31 mouse cellular contexts compared by ENCODE assay signal in the genomic region with DNA sequence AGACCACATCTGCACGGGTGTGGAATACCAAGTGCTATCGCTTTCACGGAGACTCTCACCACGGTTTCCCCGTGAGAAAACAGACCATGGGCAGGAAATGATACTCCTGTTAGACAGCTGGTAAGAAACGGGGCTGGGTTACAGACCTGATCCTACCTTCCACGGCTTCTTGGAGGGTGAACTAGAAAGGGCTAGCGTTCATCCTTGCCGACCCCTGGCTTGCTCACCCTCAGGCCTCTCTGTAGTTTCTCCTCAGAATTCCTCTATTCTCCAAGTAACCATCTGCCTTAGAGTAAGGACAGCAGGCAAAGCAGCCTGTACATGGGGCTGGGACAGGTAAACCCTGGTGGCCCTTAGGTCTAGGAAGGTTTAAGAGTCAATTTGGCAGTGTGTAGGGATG. TPM values are rescaled to one million over a fixed set of nuclear protein-coding genes. Genes with fewer than 3 reads are reported as not detected.
DNase-seq lines count a peak whose midpoint lies in the region; ATAC-seq and TF ChIP-seq lines count a peak whose summit lies in the region.
"Had no signal": no experiment of that assay in that cellular context is flagged by ENCODE, and none has a peak within 500 bp of the region (broad histone marks: within the 10 kb centered on the region; RNA-seq: fewer than 3 reads in every experiment).

No protein-coding gene starts in this region.

- no peak for TF ChIP-seq EP300 in stomach, postnatal 0 days (optimal IDR thresholded peaks at IDR 0.05)

- no peaks in the 10 kb centered on the region for H3K9me3 ChIP-seq in liver, embryonic 12.5 days (replicated peaks)
- H3K9me3 ChIP-seq in neural tube, embryonic 11.5 days (ENCODE audit: control insufficient read depth, low read length), result no peaks in the 10 kb centered on the region
- no peaks in the 10 kb centered on the region for H3K9me3 ChIP-seq in stomach, postnatal 0 days (ENCODE audit: control insufficient read depth, low read length)
- H3K9me3 ChIP-seq: embryonic facial prominence, embryonic 12.5 days; forebrain, embryonic 10.5 days; intestine, embryonic 15.5 days; lung, embryonic 15.5 days; midbrain, embryonic 15.5 days; stomach, embryonic 15.5 days had no signal

- intact Hi-C loops in gastrocnemius, adult 2 months (cut with DNase I), result loop anchor here (10.0 kb wide), 1 partner anchor 466 kb away; no protein-coding TSS in a partner anchor
- intact Hi-C loops in gastrocnemius, postnatal 14 days (cut with DNase I; ENCODE audit: low total_unique reads), result loop anchor here (5.0 to 10.0 kb wide), 2 partner anchors 33 to 456 kb away; no protein-coding TSS in a partner anchor

- H3K36me3 ChIP-seq in liver, adult 2 months (ENCODE audit: control insufficient read depth, insufficient read depth, low read length), result peaks cover 3% of the 10 kb centered on the region; the same call in 1 of the 2 replicates
- H3K36me3 ChIP-seq in liver, embryonic 12.5 days, result peaks cover 52% of the 10 kb centered on the region
- peaks cover 20% of the 10 kb centered on the region for H3K36me3 ChIP-seq in neural tube, embryonic 11.5 days (ENCODE audit: control insufficient read depth, insufficient read depth, low read length)
- H3K36me3 ChIP-seq in stomach, postnatal 0 days (ENCODE audit: control insufficient read depth, insufficient read depth, low read length), result peaks cover 28% of the 10 kb centered on the region

- H3K4me1 ChIP-seq in liver, adult 2 months (ENCODE audit: control insufficient read depth, insufficient read depth, low read length), result peaks cover 22% of the 10 kb centered on the region
- H3K4me1 ChIP-seq in liver, embryonic 12.5 days, result peaks cover 17% of the 10 kb centered on the region
- H3K4me1 ChIP-seq in neural tube, embryonic 11.5 days (ENCODE audit: control insufficient read depth, insufficient read depth, low read length), result no peaks in the 10 kb centered on the region
- no peaks in the 10 kb centered on the region for H3K4me1 ChIP-seq in stomach, postnatal 0 days (replicated peaks; ENCODE audit: control insufficient read depth, insufficient read depth)
- H3K4me1 ChIP-seq: embryonic facial prominence, embryonic 12.5 days had no signal

- no peak for TF ChIP-seq CTCF in gastrocnemius, adult 2 months (IDR thresholded peaks at IDR 0.05)
- no peak for TF ChIP-seq CTCF in liver, adult 2 months (IDR thresholded peaks at IDR 0.05; ENCODE audit: low read depth, low read length)
- no peak for TF ChIP-seq CTCF in stomach, postnatal 0 days (IDR thresholded peaks at IDR 0.05; ENCODE audit: low read depth)

- no peak; the same call in 1 of the 2 replicates for ATAC-seq in liver, embryonic 12.5 days
- ATAC-seq in neural tube, embryonic 11.5 days (ENCODE audit: insufficient read depth, low FRiP score, low TSS enrichment), result no peak
- no peak for ATAC-seq in stomach, postnatal 0 days (ENCODE audit: low FRiP score, low TSS enrichment)
- ATAC-seq: forebrain, postnatal 0 days; hindbrain, postnatal 0 days; intestine, embryonic 15.5 days; midbrain, embryonic 15.5 days had no signal

- no peak for DNase-seq in gastrocnemius, adult 2 months
- no peak for DNase-seq in gastrocnemius, postnatal 14 days
- no peak for DNase-seq in liver, adult 2 months (ENCODE audit: extremely low read depth, low read depth, low spot score)
- no peak for DNase-seq in neural tube, embryonic 11.5 days (ENCODE audit: low spot score)
- DNase-seq in neural tube, embryonic 10.5 days (ENCODE audit: extremely low spot score, low spot score), result no peak
- DNase-seq in stomach, postnatal 0 days (ENCODE audit: low spot score), result no peak
- DNase-seq in spleen, postnatal 10 days (ENCODE audit: low spot score in 2 of 2), result no peak
- DNase-seq: cerebellum, adult 8-10 months; cerebellum, postnatal 25 days; forebrain, postnatal 0 days; kidney, adult 2 months; layer of hippocampus, postnatal 36 days; left cerebral cortex, postnatal 4 days; retina, postnatal 1 day; right cerebral cortex, postnatal 14 days; thymus, adult 18-20 months; thymus, postnatal 36 days had no signal

- WGBS in liver, adult 2 months, result 68% methylated on average over 9 of the region's 9 CpGs
- 66% methylated on average over 9 of the region's 9 CpGs for WGBS in liver, embryonic 12.5 days (ENCODE audit: insufficient replicate concordance)
- 70% methylated on average over 9 of the region's 9 CpGs for WGBS in neural tube, embryonic 11.5 days
- WGBS in stomach, postnatal 0 days, result 74% methylated on average over 9 of the region's 9 CpGs

- H3K79me2 ChIP-seq in liver, adult 2 months (ENCODE audit: control insufficient read depth, insufficient read depth, low read length), result no peaks in the 10 kb centered on the region

- H3K4me2 ChIP-seq in liver, embryonic 12.5 days, result no peak overlapping the region
- H3K4me2 ChIP-seq in neural tube, embryonic 11.5 days (ENCODE audit: low read depth), result no peak overlapping the region
- no peak overlapping the region for H3K4me2 ChIP-seq in stomach, postnatal 0 days (replicated peaks; ENCODE audit: low read depth)
- H3K4me2 ChIP-seq: embryonic facial prominence, embryonic 12.5 days; heart, embryonic 11.5 days; intestine, embryonic 15.5 days; lung, embryonic 15.5 days; midbrain, embryonic 15.5 days; stomach, embryonic 15.5 days had no signal

- H3K4me3 ChIP-seq in gastrocnemius, adult 2 months, result no peak overlapping the region
- no peak overlapping the region for H3K4me3 ChIP-seq in liver, adult 2 months (ENCODE audit: insufficient read depth, low read depth, low read length)
- no peak overlapping the region for H3K4me3 ChIP-seq in liver, embryonic 12.5 days
- no peak overlapping the region for H3K4me3 ChIP-seq in neural tube, embryonic 11.5 days (ENCODE audit: low read depth, low read length)
- no peak overlapping the region for H3K4me3 ChIP-seq in stomach, postnatal 0 days (ENCODE audit: low read depth, low read length)
- H3K4me3 ChIP-seq: embryonic facial prominence, embryonic 12.5 days; forebrain, embryonic 10.5 days; intestine, embryonic 15.5 days; lung, embryonic 15.5 days; megakaryocyte, embryonic 14.5 days; midbrain, embryonic 15.5 days; stomach, embryonic 15.5 days had no signal

- peak overlapping the region; percentile 74 for H3K27ac ChIP-seq in gastrocnemius, adult 2 months
- peak overlapping the region; percentile 35 for H3K27ac ChIP-seq in liver, adult 2 months (replicated peaks; ENCODE audit: insufficient read depth, low read depth, low read length)
- no peak overlapping the region for H3K27ac ChIP-seq in liver, embryonic 12.5 days
- 0 out of 2 replicates have a peak overlapping the region, but pooled peaks have one; percentile 44 for H3K27ac ChIP-seq in neural tube, embryonic 11.5 days (ENCODE audit: low read depth, low read length)
- peak overlapping the region; percentile 9; the same call in 1 of the 2 replicates for H3K27ac ChIP-seq in stomach, postnatal 0 days (replicated peaks)
- H3K27ac ChIP-seq: forebrain, embryonic 10.5 days; hindbrain, postnatal 0 days; intestine, embryonic 15.5 days; kidney, postnatal 0 days; lung, embryonic 15.5 days; midbrain, embryonic 15.5 days; stomach, embryonic 15.5 days had no signal

- H3K9ac ChIP-seq in liver, adult 2 months (ENCODE audit: low read depth, low read length), result no peak overlapping the region
- H3K9ac ChIP-seq in liver, embryonic 12.5 days, result no peak overlapping the region
- H3K9ac ChIP-seq in neural tube, embryonic 11.5 days (ENCODE audit: low read length), result no peak overlapping the region
- no peak overlapping the region for H3K9ac ChIP-seq in stomach, postnatal 0 days (ENCODE audit: low read length)
- H3K9ac ChIP-seq: embryonic facial prominence, embryonic 12.5 days; forebrain, postnatal 0 days; intestine, embryonic 15.5 days; lung, embryonic 15.5 days; midbrain, embryonic 15.5 days; stomach, embryonic 15.5 days had no signal

- no peaks in the 10 kb centered on the region for H3K27me3 ChIP-seq in liver, adult 2 months (ENCODE audit: control insufficient read depth, insufficient read depth, low read length)
- no peaks in the 10 kb centered on the region for H3K27me3 ChIP-seq in liver, embryonic 12.5 days (replicated peaks)
- no peaks in the 10 kb centered on the region for H3K27me3 ChIP-seq in neural tube, embryonic 11.5 days (ENCODE audit: control insufficient read depth, insufficient read depth, low read length)
- no peaks in the 10 kb centered on the region for H3K27me3 ChIP-seq in stomach, postnatal 0 days (ENCODE audit: control insufficient read depth, insufficient read depth, low read length)
- H3K27me3 ChIP-seq: embryonic facial prominence, embryonic 12.5 days; intestine, embryonic 15.5 days; lung, embryonic 15.5 days; midbrain, embryonic 15.5 days; stomach, embryonic 15.5 days had no signal

- TF ChIP-seq POLR2A in liver, adult 2 months (IDR thresholded peaks at IDR 0.05; ENCODE audit: extremely low read depth, insufficient read depth, low read length), result no peak

RNA-seq across cellular contexts. Expression of gene Cenps, which starts 11.8 kb away (rescaled TPM):
- 1 to 10 TPM; 6.5 to 7.0 TPM for total RNA-seq in gastrocnemius, adult 2 months (2021)
- total RNA-seq in gastrocnemius, postnatal 14 days (2021), result 1 to 10 TPM; 5.6 to 6.5 TPM
- total RNA-seq in liver, adult 2 months (2014; rRNA removed), result 0.40 and 0.46 TPM in 2 replicates
- polyA plus RNA-seq in liver, adult 2 months (2012; rRNA removed), result 0.19 and 0.33 TPM in 2 replicates
- 23.2 and 25.9 TPM in 2 replicates for polyA plus RNA-seq in liver, embryonic 12.5 days (2016; fragmentation: Nextera tagmentation; extraction: Ambion mirVana)
- polyA plus RNA-seq in neural tube, embryonic 11.5 days (2014; fragmentation: Nextera tagmentation; extraction: Ambion mirVana), result 36.7 and 43.0 TPM in 2 replicates
- 10.6 and 11.5 TPM in 2 replicates for polyA plus RNA-seq in stomach, postnatal 0 days (2015; fragmentation: Nextera tagmentation; extraction: Ambion mirVana)

RNA-seq across cellular contexts. Expression of gene Pgd, which starts 17.4 kb away (rescaled TPM):
- 10 to 100 TPM; 14.4 to 19.1 TPM for total RNA-seq in gastrocnemius, adult 2 months (2021)
- total RNA-seq in gastrocnemius, postnatal 14 days (2021), result 10 to 100 TPM; 20.7 to 22.4 TPM
- 13.1 and 17.6 TPM in 2 replicates for total RNA-seq in liver, adult 2 months (2014; rRNA removed)
- polyA plus RNA-seq in liver, adult 2 months (2012; rRNA removed), result 45.0 and 51.1 TPM in 2 replicates
- polyA plus RNA-seq in liver, embryonic 12.5 days (2016; fragmentation: Nextera tagmentation; extraction: Ambion mirVana), result 88.5 and 91.3 TPM in 2 replicates
- 49.5 and 57.4 TPM in 2 replicates for polyA plus RNA-seq in neural tube, embryonic 11.5 days (2014; fragmentation: Nextera tagmentation; extraction: Ambion mirVana)
- polyA plus RNA-seq in stomach, postnatal 0 days (2015; fragmentation: Nextera tagmentation; extraction: Ambion mirVana), result 266 and 290 TPM in 2 replicates

RNA-seq across cellular contexts. Expression of gene Cort, which starts 22.6 kb away (rescaled TPM):
- total RNA-seq in gastrocnemius, adult 2 months (2021), result under 1 TPM; 0.36 to 0.51 TPM
- total RNA-seq in gastrocnemius, postnatal 14 days (2021), result under 1 TPM in 1 of 2 experiments, not detected in 1; 0.33 TPM
- total RNA-seq in liver, adult 2 months (2014; rRNA removed), result not detected in 2 replicates
- polyA plus RNA-seq in liver, adult 2 months (2012; rRNA removed), result not detected in 2 replicates
- polyA plus RNA-seq in liver, embryonic 12.5 days (2016; fragmentation: Nextera tagmentation; extraction: Ambion mirVana), result 0.35 TPM in 1 of 2 replicates, not detected in the other
- 0.51 TPM in 1 of 2 replicates, not detected in the other for polyA plus RNA-seq in neural tube, embryonic 11.5 days (2014; fragmentation: Nextera tagmentation; extraction: Ambion mirVana)
- not detected in 2 replicates for polyA plus RNA-seq in stomach, postnatal 0 days (2015; fragmentation: Nextera tagmentation; extraction: Ambion mirVana)
- total RNA-seq: heart, adult 18-20 months had no signal
- polyA plus RNA-seq: embryonic facial prominence, embryonic 12.5 days; heart, embryonic 16.5 days; intestine, embryonic 15.5 days; kidney, adult 2 months; small intestine, adult 2 months had no signal

RNA-seq across cellular contexts. Expression of gene Dffa, which starts 45.2 kb away (rescaled TPM):
- total RNA-seq in gastrocnemius, adult 2 months (2021), result 10 to 100 TPM; 60.4 to 90.0 TPM
- 10 to 100 TPM; 43.4 to 47.4 TPM for total RNA-seq in gastrocnemius, postnatal 14 days (2021)
- total RNA-seq in liver, adult 2 months (2014; rRNA removed), result 11.8 and 13.2 TPM in 2 replicates
- polyA plus RNA-seq in liver, adult 2 months (2012; rRNA removed), result 14.5 and 14.8 TPM in 2 replicates
- polyA plus RNA-seq in liver, embryonic 12.5 days (2016; fragmentation: Nextera tagmentation; extraction: Ambion mirVana), result 24.4 and 25.3 TPM in 2 replicates
- polyA plus RNA-seq in neural tube, embryonic 11.5 days (2014; fragmentation: Nextera tagmentation; extraction: Ambion mirVana), result 34.1 and 34.4 TPM in 2 replicates
- polyA plus RNA-seq in stomach, postnatal 0 days (2015; fragmentation: Nextera tagmentation; extraction: Ambion mirVana), result 20.1 and 21.7 TPM in 2 replicates

RNA-seq across cellular contexts. Expression of gene Pex14, which starts 49.5 kb away (rescaled TPM):
- 10 to 100 TPM; 21.6 to 24.3 TPM for total RNA-seq in gastrocnemius, adult 2 months (2021)
- 10 to 100 TPM; 19.4 to 20.5 TPM for total RNA-seq in gastrocnemius, postnatal 14 days (2021)
- total RNA-seq in liver, adult 2 months (2014; rRNA removed), result 35.6 and 43.3 TPM in 2 replicates
- 58.2 and 71.6 TPM in 2 replicates for polyA plus RNA-seq in liver, adult 2 months (2012; rRNA removed)
- 31.8 and 34.7 TPM in 2 replicates for polyA plus RNA-seq in liver, embryonic 12.5 days (2016; fragmentation: Nextera tagmentation; extraction: Ambion mirVana)
- polyA plus RNA-seq in neural tube, embryonic 11.5 days (2014; fragmentation: Nextera tagmentation; extraction: Ambion mirVana), result 43.0 and 43.1 TPM in 2 replicates
- polyA plus RNA-seq in stomach, postnatal 0 days (2015; fragmentation: Nextera tagmentation; extraction: Ambion mirVana), result 39.7 and 42.9 TPM in 2 replicates
